Mouse (Mus musculus) cortical plate, adult 2 months (tissue): ENCODE measurements around the gene Hoxa6.

Source experiments
- CTCF ChIP-seq: fragments of 200-500 bp; IDR thresholded peaks from 2 replicates; pipeline ENCODE4 v1.5.1; 2011; ENCODE audit warnings: mild to moderate bottlenecking, control low read depth, low read length; ENCODE audit not compliant: insufficient read depth; ENCODE audit errors: extremely low read depth
- POLR2A ChIP-seq: fragments of 200-500 bp; IDR thresholded peaks from 2 replicates; pipeline ENCODE4 v1.6.1; 2011; ENCODE audit warnings: mild to moderate bottlenecking, low read length, control low read depth; ENCODE audit not compliant: insufficient read depth; ENCODE audit errors: extremely low read depth

- TF ChIP-seq CTCF (no peak), POLR2A (no peak)
Observed at GRCm38 (mm10) chr6:52232568-52232965, 24.0 kb upstream of the Hoxa6 start.
